In genomic region chr17:71475705-71476089, GRCm38 (mm10) we compare ENCODE assay signal across 7 mouse cellular contexts. TPM values are rescaled to one million over a fixed set of nuclear protein-coding genes. Genes with fewer than 3 reads are reported as not detected.
A peak's percentile ranks its signal among the peaks of the same experiment; 100 is the strongest.
DNase-seq lines count a peak whose midpoint lies in the region; ATAC-seq and TF ChIP-seq lines count a peak whose summit lies in the region.

No protein-coding gene starts in this region.

- DNase-seq in Patski (ENCODE audit: low read depth, low spot score), result peak; percentile 37
- peak; percentile 70 to 74 for DNase-seq in cerebellum, adult 18-20 months
- peak; percentile 62 to 72 for DNase-seq in left cerebral cortex, postnatal 36 days (ENCODE audit: low spot score in 2 of 2)
- peak; percentile 89 for DNase-seq in mesoderm, embryonic 11.5 days (ENCODE audit: low read depth, low spot score)
- peak; percentile 33 for DNase-seq in skeletal muscle tissue, adult 2 months (ENCODE audit: low read depth, low spot score)

- in situ Hi-C loops in Patski (cut with MboI; ENCODE audit: low pct_unique_long_range_greater_than_20kb), result no loop called here

- no peaks in the 10 kb centered on the region for H3K9me3 ChIP-seq in intestine, embryonic 15.5 days

- no peaks in the 10 kb centered on the region for H3K36me3 ChIP-seq in intestine, embryonic 15.5 days

- POLR2A ChIA-PET in Patski (lab: Charles Lee), result interaction anchor here (0.7 kb wide), 1 partner anchor 28 kb away, joined by 3 read pairs; no protein-coding TSS in a partner anchor

- intact Hi-C loops in left cerebral cortex, postnatal 36 days (cut with DNase I), result loop anchor here (2.0 kb wide), 1 partner anchor 51 kb away; the partner anchor contains the start of gene Ndc80

- H3K4me1 ChIP-seq in intestine, embryonic 15.5 days (replicated peaks), result no peaks in the 10 kb centered on the region; the same call in 1 of the 2 replicates

- no peak for TF ChIP-seq CTCF in Patski (IDR thresholded peaks at IDR 0.05)

- peak overlapping the region; percentile 99 for H3K27ac ChIP-seq in intestine, embryonic 15.5 days

- under 1% methylated on average over 29 of the region's 31 CpGs for WGBS in intestine, embryonic 15.5 days

- H3K9ac ChIP-seq in intestine, embryonic 15.5 days, result peak overlapping the region; percentile 91

- H3K27me3 ChIP-seq in Patski, result no peaks in the 10 kb centered on the region
- no peaks in the 10 kb centered on the region for H3K27me3 ChIP-seq in intestine, embryonic 15.5 days (replicated peaks)

- CTCF ChIA-PET in Patski (lab: Charles Lee), result no interaction called here

- ATAC-seq in Patski, result peak; percentile 77
- peak; percentile 58 for ATAC-seq in frontal cortex, adult (ENCODE audit: low TSS enrichment)
- no peak for ATAC-seq in intestine, embryonic 15.5 days

- H3K4me2 ChIP-seq in intestine, embryonic 15.5 days (replicated peaks), result peak overlapping the region; percentile 67

- peak overlapping the region; percentile 93 for H3K4me3 ChIP-seq in intestine, embryonic 15.5 days (replicated peaks)

RNA-seq across cellular contexts. Expression of gene Smchd1, which starts 0.6 kb away (rescaled TPM):
- polyA plus RNA-seq in Patski (2021), result 45.8 TPM
- 49.3 and 51.5 TPM in 2 replicates for polyA plus RNA-seq in intestine, embryonic 15.5 days (2015; fragmentation: Nextera tagmentation; extraction: Ambion mirVana)
- total RNA-seq in left cerebral cortex, postnatal 36 days (2021), result 10 to 100 TPM; 28.5 to 37.2 TPM

RNA-seq across cellular contexts. Expression of gene Gm4707, which starts 16.0 kb away (rescaled TPM):
- 0.47 TPM for polyA plus RNA-seq in Patski (2021)
- polyA plus RNA-seq in intestine, embryonic 15.5 days (2015; fragmentation: Nextera tagmentation; extraction: Ambion mirVana), result 1.2 and 3.8 TPM in 2 replicates
- 1 to 10 TPM; 2.6 to 3.1 TPM for total RNA-seq in left cerebral cortex, postnatal 36 days (2021)

RNA-seq across cellular contexts. Expression of gene Ndc80, which starts 51.0 kb away (rescaled TPM):
- 24.4 TPM for polyA plus RNA-seq in Patski (2021)
- polyA plus RNA-seq in intestine, embryonic 15.5 days (2015; fragmentation: Nextera tagmentation; extraction: Ambion mirVana), result 36.5 and 40.5 TPM in 2 replicates
- total RNA-seq in left cerebral cortex, postnatal 36 days (2021), result under 1 TPM; 0.49 to 0.57 TPM

Comparison
In these comparisons a context has a peak if more than half of its experiments do, and no peak if none do; other contexts are left out.
1. DNase-seq: peak in every context shown above with its lines; median percentile 89 in mesoderm, embryonic 11.5 days; 72 in cerebellum, adult 18-20 months; 67 in left cerebral cortex, postnatal 36 days; 37 in Patski; 33 in skeletal muscle tissue, adult 2 months.